In genomic region chr19:53754421-53754830, GRCm38 (mm10) we compare ENCODE assay signal across 12 mouse cellular contexts.
A peak's percentile ranks its signal among the peaks of the same experiment; 100 is the strongest.
DNase-seq lines count a peak whose midpoint lies in the region; ATAC-seq and TF ChIP-seq lines count a peak whose summit lies in the region.
"Had no signal": no experiment of that assay in that cellular context is flagged by ENCODE, and none has a peak within 500 bp of the region (broad histone marks: within the 10 kb centered on the region; RNA-seq: fewer than 3 reads in every experiment).

No protein-coding gene starts in this region.

- H3K27ac ChIP-seq in hindbrain, embryonic 10.5 days = 0 out of 2 replicates have a peak overlapping the region, but pooled peaks have one; percentile 13
- no peak overlapping the region for H3K27ac ChIP-seq in hindbrain, embryonic 16.5 days (ENCODE audit: low read depth, low read length)
- H3K27ac ChIP-seq in gastrocnemius, adult 2 months = peak overlapping the region; percentile 93
- H3K27ac ChIP-seq in intestine, embryonic 15.5 days = no peak overlapping the region
- no peak overlapping the region for H3K27ac ChIP-seq in forebrain, embryonic 15.5 days (replicated peaks)

- 0 out of 2 replicates have a peak, but pooled peaks cover 5% of the 10 kb centered on the region for H3K9me3 ChIP-seq in hindbrain, embryonic 10.5 days
- no peaks in the 10 kb centered on the region for H3K9me3 ChIP-seq in hindbrain, embryonic 16.5 days (ENCODE audit: control insufficient read depth, low read length)
- H3K9me3 ChIP-seq in intestine, embryonic 15.5 days = no peaks in the 10 kb centered on the region
- no peaks in the 10 kb centered on the region for H3K9me3 ChIP-seq in forebrain, embryonic 15.5 days

- 61% methylated on average over 7 of the region's 7 CpGs for WGBS in hindbrain, embryonic 10.5 days
- WGBS in hindbrain, embryonic 16.5 days = 67% methylated on average over 3 of the region's 7 CpGs
- 44% methylated on average over 3 of the region's 7 CpGs for WGBS in intestine, embryonic 15.5 days
- WGBS in forebrain, embryonic 15.5 days = 69% methylated on average over 7 of the region's 7 CpGs

- H3ac ChIP-seq in myocyte (ENCODE audit: control insufficient read depth, insufficient read length) = no peak overlapping the region

- no peaks in the 10 kb centered on the region for H3K36me3 ChIP-seq in hindbrain, embryonic 10.5 days
- no peaks in the 10 kb centered on the region for H3K36me3 ChIP-seq in hindbrain, embryonic 16.5 days (ENCODE audit: control insufficient read depth, insufficient read depth, low read length)
- H3K36me3 ChIP-seq in intestine, embryonic 15.5 days = no peaks in the 10 kb centered on the region
- H3K36me3 ChIP-seq in myocyte (ENCODE audit: control insufficient read depth, insufficient read depth) = peaks cover 4% of the 10 kb centered on the region
- H3K36me3 ChIP-seq in forebrain, embryonic 15.5 days = no peaks in the 10 kb centered on the region

- ATAC-seq in hindbrain, embryonic 16.5 days = no peak
- peak; percentile 59 for ATAC-seq in intestine, embryonic 15.5 days
- no peak for ATAC-seq in forebrain, embryonic 15.5 days (replicated peaks)
- ATAC-seq: forebrain, embryonic 14.5 days had no signal

- no peak for DNase-seq in hindbrain, embryonic 10.5 days (ENCODE audit: low spot score)
- DNase-seq in gastrocnemius, adult 2 months = peak; percentile 92
- no peak for DNase-seq in layer of hippocampus, adult 11-12 months (ENCODE audit: low spot score)
- no peak for DNase-seq in urinary bladder, postnatal 14 days (ENCODE audit: low spot score)
- DNase-seq: cerebellum, adult 9-11 months; lung, postnatal 14 days; spleen, adult 18-20 months had no signal

- no peak overlapping the region for H3K9ac ChIP-seq in hindbrain, embryonic 16.5 days (ENCODE audit: low read depth, low read length)
- H3K9ac ChIP-seq in intestine, embryonic 15.5 days = no peak overlapping the region
- no peak overlapping the region for H3K9ac ChIP-seq in forebrain, embryonic 15.5 days (replicated peaks)

- no peaks in the 10 kb centered on the region for H3K27me3 ChIP-seq in hindbrain, embryonic 10.5 days (ENCODE audit: insufficient read depth, poor library complexity, severe bottlenecking)
- H3K27me3 ChIP-seq in hindbrain, embryonic 16.5 days (replicated peaks; ENCODE audit: control insufficient read depth, insufficient read depth, low read length) = no peaks in the 10 kb centered on the region
- no peaks in the 10 kb centered on the region for H3K27me3 ChIP-seq in intestine, embryonic 15.5 days (replicated peaks)
- H3K27me3 ChIP-seq in myocyte (ENCODE audit: control insufficient read depth, insufficient read depth, insufficient read length) = no peaks in the 10 kb centered on the region
- no peaks in the 10 kb centered on the region for H3K27me3 ChIP-seq in forebrain, embryonic 15.5 days

- no peak overlapping the region for H3K4me2 ChIP-seq in hindbrain, embryonic 16.5 days (ENCODE audit: low read length)
- H3K4me2 ChIP-seq in intestine, embryonic 15.5 days (replicated peaks) = no peak overlapping the region
- H3K4me2 ChIP-seq in myocyte (ENCODE audit: low read depth) = peak overlapping the region; percentile 61
- no peak overlapping the region for H3K4me2 ChIP-seq in forebrain, embryonic 15.5 days (replicated peaks)

- peak; percentile 39 for TF ChIP-seq POLR2A in myocyte (IDR thresholded peaks at IDR 0.05; ENCODE audit: insufficient read length, low read depth)

- no peak for TF ChIP-seq CTCF in gastrocnemius, adult 2 months (IDR thresholded peaks at IDR 0.05)

- peaks cover 14% of the 10 kb centered on the region for H3K79me2 ChIP-seq in myocyte (ENCODE audit: control insufficient read depth, insufficient read depth)

- intact Hi-C loops in gastrocnemius, adult 2 months (cut with DNase I) = no loop called here

- H3K4me3 ChIP-seq in hindbrain, embryonic 10.5 days = no peak overlapping the region
- no peak overlapping the region for H3K4me3 ChIP-seq in hindbrain, embryonic 16.5 days (ENCODE audit: low read length)
- H3K4me3 ChIP-seq in gastrocnemius, adult 2 months = no peak overlapping the region
- no peak overlapping the region for H3K4me3 ChIP-seq in intestine, embryonic 15.5 days (replicated peaks)
- no peak overlapping the region for H3K4me3 ChIP-seq in myocyte
- no peak overlapping the region for H3K4me3 ChIP-seq in forebrain, embryonic 15.5 days

- peaks cover 11% of the 10 kb centered on the region; the same call in 1 of the 2 replicates for H3K4me1 ChIP-seq in hindbrain, embryonic 10.5 days (replicated peaks)
- H3K4me1 ChIP-seq in hindbrain, embryonic 16.5 days (ENCODE audit: control insufficient read depth, insufficient read depth, low read depth, low read length) = no peaks in the 10 kb centered on the region
- H3K4me1 ChIP-seq in intestine, embryonic 15.5 days (replicated peaks) = 0 out of 2 replicates have a peak, but pooled peaks cover 7% of the 10 kb centered on the region
- no peaks in the 10 kb centered on the region for H3K4me1 ChIP-seq in forebrain, embryonic 15.5 days

TF ChIP-seq in myocyte, 11 proteins besides CTCF, POLR2A, EP300 and RAD21:
- TF ChIP-seq MYOD1 (IDR thresholded peaks at IDR 0.05; ENCODE audit: control insufficient read depth in 1 of 3, insufficient read length in 2 of 3, low read depth in 2 of 3) (peak; percentile 51 to 98 (median 96)), USF1 (IDR thresholded peaks at IDR 0.05; ENCODE audit: low read depth) (no peak), TCF3 (IDR thresholded peaks at IDR 0.05; ENCODE audit: insufficient read length, low read depth) (peak; percentile 89), REST (IDR thresholded peaks at IDR 0.05; ENCODE audit: insufficient read depth, insufficient read length) (no peak), SRF (IDR thresholded peaks at IDR 0.05; ENCODE audit: control insufficient read depth, insufficient read length, low read depth) (peak; percentile 18), E2F4 (IDR thresholded peaks at IDR 0.05; ENCODE audit: insufficient read depth) (no peak), MAX (IDR thresholded peaks at IDR 0.05; ENCODE audit: low read depth) (no peak), CEBPB (IDR thresholded peaks at IDR 0.05; ENCODE audit: insufficient read depth, poor library complexity, severe bottlenecking) (peak; percentile 81), MYOG (IDR thresholded peaks at IDR 0.05; ENCODE audit: control insufficient read depth in 1 of 3, insufficient read depth in 1 of 3, insufficient read length in 2 of 3, low read depth in 2 of 3) (peak in 2 of 3 experiments; percentile 94 to 97), TCF12 (IDR thresholded peaks at IDR 0.05; ENCODE audit: insufficient read depth, poor library complexity, severe bottlenecking) (peak; percentile 62), POLR2AphosphoS2 (IDR thresholded peaks at IDR 0.05; ENCODE audit: insufficient read length, low read depth) (peak; percentile 38)

Comparison
In these comparisons a context has a peak if more than half of its experiments do, and no peak if none do; other contexts are left out.
1. H3K27ac ChIP-seq: peak in hindbrain, embryonic 10.5 days (single experiment) and gastrocnemius, adult 2 months (single experiment); none in hindbrain, embryonic 16.5 days (single experiment), intestine, embryonic 15.5 days (single experiment) and forebrain, embryonic 15.5 days (single experiment).